Mouse (Mus musculus) lung, postnatal 0 days (tissue): ENCODE data around the gene Bsdc1. TPM values are rescaled to one million over a fixed set of nuclear protein-coding genes. Genes with fewer than 3 reads are reported as not detected.

Source experiments
- ATAC-seq: fragments of 200-750 bp; cut with Nextera tagmentation; 2 replicates; pipeline ENCODE4 v1.8.0; 2017; ENCODE audit warnings: moderate library complexity
- DNase-seq: peaks from one replicate; pipeline ENCODE4 v3.0.0-alpha.2; 2016; ENCODE audit warnings: low spot score
- H3K27ac ChIP-seq: fragments of 300-500 bp; sonication (generic); 2 replicates; pipeline ENCODE4 v1.5.1; 2014; ENCODE audit warnings: antibody characterized with exemption, mild to moderate bottlenecking, low read length, mixed read lengths
- H3K27me3 ChIP-seq: fragments of 300-500 bp; sonication (generic); replicated peaks from 2 replicates; pipeline ENCODE4 v1.6.1; 2014; ENCODE audit warnings: low read length, mixed read lengths; ENCODE audit not compliant: insufficient read depth
- H3K36me3 ChIP-seq: fragments of 300-500 bp; sonication (generic); 2 replicates; pipeline ENCODE4 v1.6.1; 2014; ENCODE audit warnings: low read length, mixed read lengths; ENCODE audit not compliant: insufficient read depth
- H3K4me1 ChIP-seq: fragments of 300-500 bp; sonication (generic); 2 replicates; pipeline ENCODE4 v1.6.1; 2014; ENCODE audit warnings: antibody characterized with exemption, low read depth, low read length, mixed read lengths; ENCODE audit not compliant: insufficient read depth
- H3K4me2 ChIP-seq: fragments of 300-500 bp; sonication (generic); replicated peaks from 2 replicates; pipeline ENCODE4 v1.6.1; 2014; ENCODE audit warnings: low read depth, mild to moderate bottlenecking, low read length, moderate library complexity, mixed read lengths
- H3K4me3 ChIP-seq: fragments of 300-500 bp; sonication (generic); 2 replicates; pipeline ENCODE4 v1.5.1; 2014; ENCODE audit warnings: low read depth, low read length
- H3K9ac ChIP-seq: fragments of 300-500 bp; sonication (generic); replicated peaks from 2 replicates; pipeline ENCODE4 v1.6.1; 2014; ENCODE audit warnings: low read depth, mild to moderate bottlenecking
- H3K9me3 ChIP-seq: fragments of 300-500 bp; sonication (generic); 2 replicates; pipeline ENCODE4 v1.6.1; 2016; ENCODE audit warnings: low read length, mixed read lengths
- CTCF ChIP-seq: IDR thresholded peaks from 2 replicates; pipeline ENCODE4 v1.5.1; 2016; ENCODE audit warnings: antibody characterized with exemption, mild to moderate bottlenecking
- EP300 ChIP-seq: IDR thresholded peaks from 2 replicates; pipeline ENCODE4 v1.6.1; 2016; ENCODE audit warnings: antibody characterized with exemption, mild to moderate bottlenecking, control low read depth
- WGBS: fragments of 180-500 bp; shearing (Covaris S2); extraction: QIAGEN DNeasy Blood & Tissue Kit; methylation state at CpG from one replicate; pipeline ENCODE4 v1.1.7; 2014; 5-methylcytosine and 5-hydroxymethylcytosine counted together
- polyA plus RNA-seq: library from polyadenylated mRNA; unstranded; fragments of >200 nt; fragmentation: Nextera tagmentation; extraction: Ambion mirVana; gene quantifications from 2 replicates; pipeline ENCODE4 v1.2.1, GENCODE M21; 2015

Gene Bsdc1
- polyA plus RNA-seq, 1 experiment from 2014 or later = 29.0 TPM

DNA sequence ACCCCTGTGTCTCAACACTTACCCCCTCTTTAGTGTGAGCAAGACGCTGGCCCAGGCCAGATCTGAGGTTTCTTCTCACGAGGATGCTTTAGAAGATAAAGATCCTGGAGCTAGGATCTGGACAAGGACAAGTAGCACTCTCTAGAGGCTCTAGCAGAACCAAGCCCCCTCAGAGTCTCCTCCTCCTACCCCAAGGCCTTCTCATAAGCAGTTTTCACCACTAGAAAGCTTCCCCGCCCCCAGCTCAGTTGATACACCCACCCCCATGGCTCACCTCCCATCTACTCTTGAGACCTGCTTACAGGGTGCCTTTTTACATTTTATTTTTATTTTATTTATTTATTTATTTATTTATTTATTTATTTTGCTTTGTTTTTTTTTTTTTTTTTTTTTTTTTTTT lies 48.3 kb downstream of the Bsdc1 start:
- Histone ChIP-seq H3K36me3 (no peaks in the 10 kb centered on the region), H3K4me3 (no peak overlapping the region), H3K9me3 (no peaks in the 10 kb centered on the region), H3K27ac (no peak overlapping the region), H3K4me1 (no peaks in the 10 kb centered on the region), H3K9ac (no peak overlapping the region), H3K27me3 (no peaks in the 10 kb centered on the region), H3K4me2 (no peak overlapping the region)
- ATAC-seq (no peak), DNase-seq (no peak)
- WGBS = 67% methylated on average over 3 of the region's 3 CpGs
- TF ChIP-seq EP300 = no peak
- TF ChIP-seq CTCF = no peak

DNA sequence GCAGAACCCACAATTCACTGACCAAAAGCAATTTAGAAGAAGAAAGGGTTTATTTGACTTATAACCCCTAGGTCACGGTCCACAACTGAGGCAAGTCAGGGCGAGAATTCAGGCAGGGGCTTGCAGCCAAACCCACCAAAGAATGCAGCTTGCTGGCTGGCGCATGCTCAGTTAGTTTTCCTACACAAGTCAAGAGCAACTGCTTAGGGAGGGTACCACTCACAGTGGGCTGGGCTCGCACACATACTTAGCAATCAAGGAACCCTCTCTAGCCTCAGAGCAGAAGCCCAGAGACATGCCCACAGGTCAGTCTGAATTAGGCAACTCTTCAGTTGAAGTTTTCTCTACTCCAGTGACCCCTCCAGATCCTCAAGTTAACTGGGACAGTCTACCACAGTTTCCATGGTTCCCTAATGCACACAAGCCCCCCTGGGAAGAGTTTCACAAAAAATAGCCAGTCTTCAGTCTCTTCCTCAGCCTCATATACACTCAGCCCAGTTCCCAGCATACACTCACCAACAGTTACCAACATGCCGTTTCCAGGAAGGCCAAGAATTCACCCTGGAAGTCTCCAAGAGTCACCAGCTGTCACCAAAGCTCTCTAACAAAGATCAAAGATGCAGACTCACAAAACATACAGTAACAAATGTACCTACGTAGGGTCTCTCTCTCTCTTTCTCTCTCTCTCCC lies 49.5 kb downstream of the Bsdc1 start:
- Histone ChIP-seq H3K36me3 (no peaks in the 10 kb centered on the region), H3K27me3 (no peaks in the 10 kb centered on the region), H3K9me3 (no peaks in the 10 kb centered on the region), H3K4me2 (no peak overlapping the region), H3K4me1 (no peaks in the 10 kb centered on the region), H3K27ac (no peak overlapping the region), H3K4me3 (no peak overlapping the region), H3K9ac (no peak overlapping the region)
- WGBS = 59% methylated on average over 6 of the region's 6 CpGs
- no peak for TF ChIP-seq CTCF
- no peak for TF ChIP-seq EP300
- ATAC-seq = no peak
- DNase-seq = peak; percentile 71

DNA sequence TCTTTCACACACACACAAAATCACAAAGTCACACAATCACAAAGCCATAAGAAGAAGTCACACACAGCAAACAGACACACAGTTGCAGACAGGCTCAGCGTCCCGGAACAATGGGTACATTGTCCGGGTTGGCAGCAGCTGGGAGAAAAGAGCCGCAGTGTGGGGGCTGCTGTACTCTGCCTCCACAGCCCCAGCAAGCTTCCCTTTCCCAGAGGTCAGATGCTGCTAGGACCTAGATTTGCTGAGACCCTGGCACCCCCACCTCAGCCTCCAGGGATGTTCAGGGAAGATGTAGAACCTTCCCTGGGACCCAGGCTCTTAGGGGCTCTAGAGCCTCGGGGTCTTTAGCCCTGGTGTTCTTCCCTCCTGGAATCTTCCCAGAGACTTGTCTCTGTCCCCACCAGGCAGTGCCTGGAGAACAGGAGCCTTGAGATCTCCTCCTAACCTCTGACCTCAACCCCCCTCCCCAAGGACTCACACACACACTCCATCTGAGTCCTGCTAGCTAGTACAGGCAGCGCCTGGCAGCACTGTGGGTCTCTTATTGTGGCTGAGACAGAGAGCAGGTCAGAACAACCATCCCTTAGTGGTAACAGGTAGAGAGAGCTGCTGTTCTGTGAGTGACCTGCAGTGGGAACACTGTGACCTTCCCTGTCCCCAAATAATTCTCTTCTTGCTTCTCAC lies 50.2 kb downstream of the Bsdc1 start:
- ATAC-seq (no peak), DNase-seq (no peak)
- no peaks in the 10 kb centered on the region for H3K36me3 ChIP-seq
- WGBS = 44% methylated on average over 6 of the region's 6 CpGs
- no peak overlapping the region for H3K4me3 ChIP-seq
- TF ChIP-seq EP300 (no peak), CTCF (no peak)
- H3K9me3 ChIP-seq = no peaks in the 10 kb centered on the region
- no peak overlapping the region for H3K27ac ChIP-seq
- no peak overlapping the region for H3K9ac ChIP-seq
- no peaks in the 10 kb centered on the region for H3K4me1 ChIP-seq
- no peak overlapping the region for H3K4me2 ChIP-seq
- no peaks in the 10 kb centered on the region for H3K27me3 ChIP-seq

- Histone ChIP-seq H3K4me1 (no peaks in the 10 kb centered on the region), H3K27ac (peak within 1 kb of the TSS; percentile 80), H3K4me3 (peak within 1 kb of the TSS; percentile 91), H3K4me2 (peak within 1 kb of the TSS; percentile 98), H3K9ac (peak within 1 kb of the TSS; percentile 87), H3K36me3 (no peaks in the 10 kb centered on the region), H3K27me3 (no peaks in the 10 kb centered on the region), H3K9me3 (no peaks in the 10 kb centered on the region)
- ATAC-seq = peak; percentile 90
- WGBS = 8% methylated on average over 36 of the region's 47 CpGs
- TF ChIP-seq EP300 = no peak
- TF ChIP-seq CTCF = peak; percentile 32; the same call in 1 of the 2 replicates
- DNase-seq = peak; percentile 93
Observed at GRCm38 (mm10) chr4:129513086-129513767, 51.8 kb downstream of the Bsdc1 start, which contains the start of gene Marcksl1. Marcksl1 (plus strand) TSS chr4:129513581.

GRCm38 (mm10) chr4:129513891-129514290 lies 52.5 kb downstream of the Bsdc1 start:
- peak overlapping the region; percentile 87 for H3K9ac ChIP-seq
- H3K4me3 ChIP-seq = peak overlapping the region; percentile 91
- WGBS = 0% methylated on average over 12 of the region's 57 CpGs
- no peak for TF ChIP-seq EP300
- TF ChIP-seq CTCF = no peak
- peak overlapping the region; percentile 80 for H3K27ac ChIP-seq
- H3K4me1 ChIP-seq = no peaks in the 10 kb centered on the region
- H3K9me3 ChIP-seq = no peaks in the 10 kb centered on the region
- ATAC-seq (peak; percentile 34), DNase-seq (no peak)
- H3K36me3 ChIP-seq = no peaks in the 10 kb centered on the region
- peak overlapping the region; percentile 98 for H3K4me2 ChIP-seq
- H3K27me3 ChIP-seq = no peaks in the 10 kb centered on the region

- peak; percentile 67 for DNase-seq
- ATAC-seq = peak; percentile 66
- 0% methylated on average over 25 of the region's 35 CpGs for WGBS
Observed at GRCm38 (mm10) chr4:129514300-129514898, 53.0 kb downstream of the Bsdc1 start.

More at GRCm38 (mm10) chr4:129514300-129514898, 53.0 kb downstream of the Bsdc1 start:
- Histone ChIP-seq H3K4me1 (no peaks in the 10 kb centered on the region), H3K9ac (peak overlapping the region; percentile 87), H3K4me2 (peak overlapping the region; percentile 98), H3K36me3 (no peaks in the 10 kb centered on the region), H3K27me3 (no peaks in the 10 kb centered on the region), H3K27ac (peak overlapping the region; percentile 80), H3K9me3 (no peaks in the 10 kb centered on the region), H3K4me3 (peak overlapping the region; percentile 91)
- TF ChIP-seq CTCF = peak; percentile 90
- TF ChIP-seq EP300 = no peak
